Mouse (Mus musculus) liver, adult 2 months (tissue): ENCODE measurements around the gene Rbm20.

Experiments
- CTCF ChIP-seq: fragments of 200-500 bp; IDR thresholded peaks from 2 replicates; pipeline ENCODE4 v1.5.1; 2011; ENCODE audit warnings: low read depth, low read length, control low read depth
- POLR2A ChIP-seq: fragments of 200-500 bp; IDR thresholded peaks from 2 replicates; pipeline ENCODE4 v1.6.1; 2011; ENCODE audit warnings: low read length, control low read depth; ENCODE audit not compliant: insufficient read depth; ENCODE audit errors: extremely low read depth

DNA sequence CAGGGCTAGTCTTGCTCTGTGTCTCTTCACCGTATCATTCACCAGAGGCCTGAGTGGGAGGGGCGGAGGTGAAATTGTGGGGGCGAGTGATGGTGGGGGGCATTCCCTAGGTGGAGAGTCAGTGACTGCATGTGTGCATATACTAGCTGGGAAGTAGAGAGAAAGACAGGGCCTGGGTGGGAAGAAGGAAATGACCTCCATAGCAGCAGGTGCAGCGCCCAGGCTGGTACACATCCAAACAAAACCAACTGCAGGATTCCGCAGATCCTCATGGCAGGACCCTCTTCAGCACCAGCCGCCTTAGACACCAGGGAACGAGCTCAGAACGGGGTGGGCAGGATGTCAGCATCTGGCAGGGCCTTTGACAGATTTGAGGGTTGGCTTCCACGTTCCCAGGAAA is 24.8 kb upstream of the Rbm20 start:
- TF ChIP-seq CTCF, result no peak
- no peak for TF ChIP-seq POLR2A
